ENCODE assay signal across 8 mouse cellular contexts in the genomic region with DNA sequence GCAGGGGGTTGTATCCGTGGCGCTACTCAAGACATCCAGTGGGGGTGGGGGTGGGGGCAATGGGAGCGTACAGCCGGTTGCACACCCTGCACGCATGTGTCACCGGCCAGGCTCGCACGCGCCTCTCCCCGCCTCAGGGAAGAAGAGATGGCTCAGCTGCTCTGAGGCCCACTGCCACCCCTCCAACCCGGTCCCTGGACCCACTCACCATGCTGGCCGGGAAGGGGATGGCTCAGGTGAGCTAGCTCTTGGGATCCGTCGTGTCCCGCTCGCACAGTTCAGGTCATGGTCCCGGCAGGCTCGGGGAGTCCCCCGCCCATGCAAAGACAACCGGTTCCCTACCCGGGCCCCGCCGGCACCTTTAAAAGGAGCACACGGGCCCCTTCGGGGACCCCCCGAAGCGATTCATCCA. TPM values are rescaled to one million over a fixed set of nuclear protein-coding genes. Genes with fewer than 3 reads are reported as not detected.
DNase-seq lines count a peak whose midpoint lies in the region; ATAC-seq and TF ChIP-seq lines count a peak whose summit lies in the region.

No protein-coding gene starts in this region.

- intact Hi-C loops in left cerebral cortex, postnatal 4 days (cut with DNase I), result no loop called here

- H3K9me3 ChIP-seq in hindbrain, postnatal 0 days (ENCODE audit: low read length), result no peaks in the 10 kb centered on the region

- H3K4me2 ChIP-seq in hindbrain, postnatal 0 days (ENCODE audit: low read depth, low read length), result peak overlapping the region; percentile 81

- peak; percentile 96 for DNase-seq in heart, adult 11 months
- no peak for DNase-seq in heart, adult 8-10 months (ENCODE audit: low spot score)
- DNase-seq in cerebellum, adult 9-11 months, result peak; percentile 73
- DNase-seq in frontal cortex, postnatal 10 days (ENCODE audit: low spot score in 2 of 2), result peak; percentile 39 to 45
- DNase-seq in hindbrain, postnatal 0 days (ENCODE audit: low spot score), result peak; percentile 56
- DNase-seq in left cerebral cortex, postnatal 4 days, result peak; percentile 63
- DNase-seq in mesoderm, embryonic 11.5 days (ENCODE audit: low read depth, low spot score), result peak; percentile 61
- peak; percentile 22 to 27 for DNase-seq in right cerebral cortex, postnatal 36 days (ENCODE audit: low spot score in 2 of 2)

- ATAC-seq in hindbrain, postnatal 0 days, result peak; percentile 68

- no peaks in the 10 kb centered on the region for H3K36me3 ChIP-seq in hindbrain, postnatal 0 days (ENCODE audit: insufficient read depth, low read length)

- no peaks in the 10 kb centered on the region for H3K4me1 ChIP-seq in hindbrain, postnatal 0 days (ENCODE audit: insufficient read depth, low read length)

- peak overlapping the region; percentile 96 for H3K4me3 ChIP-seq in hindbrain, postnatal 0 days (ENCODE audit: low read length)

- peak; percentile 9; the same call in 1 of the 2 replicates for TF ChIP-seq CTCF in hindbrain, postnatal 0 days (IDR thresholded peaks at IDR 0.05; ENCODE audit: low read depth)

- under 1% methylated on average over 27 of the region's 27 CpGs for WGBS in hindbrain, postnatal 0 days

- peak overlapping the region; percentile 94 for H3K27ac ChIP-seq in hindbrain, postnatal 0 days

- no peaks in the 10 kb centered on the region for H3K27me3 ChIP-seq in hindbrain, postnatal 0 days (ENCODE audit: insufficient read depth, low read length)

- H3K9ac ChIP-seq in hindbrain, postnatal 0 days (replicated peaks; ENCODE audit: low read length), result peak overlapping the region; percentile 99

RNA-seq across cellular contexts. Expression of a gene that starts 0.6 kb away (rescaled TPM):
- 10 to 100 TPM; 12.3 to 22.8 (median 18.8) TPM for total RNA-seq in heart, adult 8-10 months (2022)
- total RNA-seq in hindbrain, postnatal 0 days (2014; rRNA removed), result 124 and 147 TPM in 2 replicates
- polyA plus RNA-seq in hindbrain, postnatal 0 days (2015; fragmentation: Nextera tagmentation; extraction: Ambion mirVana), result 41.8 and 45.4 TPM in 2 replicates
- total RNA-seq in left cerebral cortex, postnatal 4 days (2021), result 100 to 1,000 TPM; 105 to 107 TPM
